Comparison of ENCODE assay signal across 8 mouse cellular contexts in the genomic region with DNA sequence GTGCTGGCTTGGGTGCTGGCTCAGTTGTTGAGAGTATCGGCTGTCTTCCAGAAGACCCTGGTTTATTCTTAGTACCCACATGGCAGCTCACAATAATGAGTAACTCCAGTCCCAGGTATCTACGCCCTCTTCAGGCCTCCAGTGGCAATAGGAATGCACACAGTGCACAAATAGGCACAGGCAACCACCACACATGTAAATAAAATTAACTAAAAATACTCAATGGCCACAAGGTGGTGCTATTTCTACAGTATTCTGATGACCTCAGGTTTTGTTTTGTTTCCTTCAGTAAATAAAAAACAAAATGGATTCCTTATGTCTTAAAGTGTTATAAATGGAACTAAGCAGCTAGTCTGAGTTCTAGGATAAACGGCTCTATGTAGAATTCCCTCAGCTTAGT. TPM values are rescaled to one million over a fixed set of nuclear protein-coding genes. Genes with fewer than 3 reads are reported as not detected.
A peak's percentile ranks its signal among the peaks of the same experiment; 100 is the strongest.
DNase-seq lines count a peak whose midpoint lies in the region; ATAC-seq and TF ChIP-seq lines count a peak whose summit lies in the region.

No protein-coding gene starts in this region.

- no peak overlapping the region for H3K9ac ChIP-seq in heart, embryonic 16.5 days (ENCODE audit: low read length)
- no peak overlapping the region for H3K9ac ChIP-seq in MEL (ENCODE audit: control insufficient read depth, low read depth, low read length, poor library complexity, severe bottlenecking)
- H3K9ac ChIP-seq in embryonic facial prominence, embryonic 14.5 days (ENCODE audit: low read depth, low read length), result no peak overlapping the region

- H3K4me1 ChIP-seq in heart, embryonic 16.5 days (ENCODE audit: control insufficient read depth, insufficient read depth, low read length), result no peaks in the 10 kb centered on the region
- H3K4me1 ChIP-seq in heart, embryonic 10.5 days, result no peaks in the 10 kb centered on the region
- H3K4me1 ChIP-seq in MEL (ENCODE audit: control insufficient read depth in 1 of 2, insufficient read depth in 2 of 2, low read length in 2 of 2), result peaks cover 0 to 8% of the 10 kb centered on the region in 2 experiments; a peak in 2 of 4 replicates
- no peaks in the 10 kb centered on the region for H3K4me1 ChIP-seq in embryonic facial prominence, embryonic 14.5 days (ENCODE audit: control insufficient read depth, insufficient read depth, low read length)

- TF ChIP-seq CTCF in MEL (IDR thresholded peaks at IDR 0.05 in 2 of 3, conservative IDR thresholded peaks at IDR 0.05 in 1 of 3; ENCODE audit: control insufficient read depth in 1 of 3, insufficient read depth in 1 of 3, low read depth in 2 of 3, low read length in 3 of 3, poor library complexity in 1 of 3, severe bottlenecking in 1 of 3), result peak; percentile 21 to 87 (median 52); a peak in 5 of 6 replicates

- WGBS in heart, embryonic 16.5 days, result 60% methylated on average over 3 of the region's 3 CpGs
- WGBS in heart, embryonic 10.5 days, result 74% methylated on average over 3 of the region's 3 CpGs
- WGBS in embryonic facial prominence, embryonic 14.5 days, result 68% methylated on average over 3 of the region's 3 CpGs

- TF ChIP-seq EP300 in MEL (IDR thresholded peaks at IDR 0.05; ENCODE audit: low read depth in 1 of 2, low read length in 2 of 2), result no peak

- ATAC-seq in heart, embryonic 16.5 days (replicated peaks; ENCODE audit: extremely low read depth, insufficient read depth, low FRiP score), result 0 out of 2 replicates have a peak, but pooled peaks have one; percentile 37
- 0 out of 2 replicates have a peak, but pooled peaks have one; percentile 30 for ATAC-seq in embryonic facial prominence, embryonic 14.5 days (ENCODE audit: low read depth)

- no peaks in the 10 kb centered on the region for H3K27me3 ChIP-seq in heart, embryonic 16.5 days (ENCODE audit: control insufficient read depth, insufficient read depth, low read length)
- no peaks in the 10 kb centered on the region for H3K27me3 ChIP-seq in heart, embryonic 10.5 days (ENCODE audit: insufficient read depth, poor library complexity, severe bottlenecking)
- H3K27me3 ChIP-seq in MEL (ENCODE audit: control insufficient read depth in 1 of 2, insufficient read depth in 2 of 2, low read length in 2 of 2), result no peaks in the 10 kb centered on the region
- no peaks in the 10 kb centered on the region for H3K27me3 ChIP-seq in embryonic facial prominence, embryonic 14.5 days (replicated peaks; ENCODE audit: control insufficient read depth, insufficient read depth, low read length)

- no peak for DNase-seq in heart, embryonic 10.5 days (ENCODE audit: low spot score)
- peak; percentile 85 for DNase-seq in 3T3-L1 (ENCODE audit: low read depth, low spot score)
- DNase-seq in MEL (ENCODE audit: low read depth, low spot score), result peak; percentile 82
- DNase-seq in embryonic facial prominence, embryonic 14.5 days (ENCODE audit: low spot score), result peak; percentile 86
- DNase-seq in natural killer cell, adult 2 months (ENCODE audit: low spot score in 2 of 2), result peak; percentile 36 to 37
- DNase-seq in ovary, postnatal 10 days (ENCODE audit: low spot score), result no peak
- no peak for DNase-seq in thymus, postnatal 36 days

- H3K79me2 ChIP-seq in MEL (ENCODE audit: control insufficient read depth, insufficient read depth, low read length, poor library complexity), result peaks cover 8% of the 10 kb centered on the region

- H3K4me3 ChIP-seq in heart, embryonic 16.5 days (ENCODE audit: low read length), result no peak overlapping the region
- H3K4me3 ChIP-seq in heart, embryonic 10.5 days, result no peak overlapping the region
- H3K4me3 ChIP-seq in MEL (ENCODE audit: control insufficient read depth in 1 of 2, insufficient read depth in 1 of 2, low read depth in 2 of 2, low read length in 2 of 2), result no peak overlapping the region
- H3K4me3 ChIP-seq in embryonic facial prominence, embryonic 14.5 days (ENCODE audit: low read depth, low read length), result no peak overlapping the region

- H3K36me3 ChIP-seq in heart, embryonic 16.5 days (ENCODE audit: control insufficient read depth, insufficient read depth), result peaks cover 34% of the 10 kb centered on the region
- peaks cover 67% of the 10 kb centered on the region for H3K36me3 ChIP-seq in heart, embryonic 10.5 days
- peaks cover 6 to 17% of the 10 kb centered on the region in 2 experiments for H3K36me3 ChIP-seq in MEL (ENCODE audit: control insufficient read depth in 1 of 2, insufficient read depth in 2 of 2, low read length in 2 of 2)
- peaks cover 73% of the 10 kb centered on the region for H3K36me3 ChIP-seq in embryonic facial prominence, embryonic 14.5 days (ENCODE audit: control insufficient read depth, insufficient read depth, low read length)

- H3K4me2 ChIP-seq in heart, embryonic 16.5 days (ENCODE audit: low read depth, low read length), result no peak overlapping the region
- no peak overlapping the region for H3K4me2 ChIP-seq in embryonic facial prominence, embryonic 14.5 days (ENCODE audit: low read depth, low read length)

- TF ChIP-seq RAD21 in MEL (IDR thresholded peaks at IDR 0.05; ENCODE audit: low read depth, low read length), result peak; percentile 88

- no peak overlapping the region for H3K27ac ChIP-seq in heart, embryonic 16.5 days (ENCODE audit: low read length)
- H3K27ac ChIP-seq in heart, embryonic 10.5 days, result no peak overlapping the region
- no peak overlapping the region for H3K27ac ChIP-seq in MEL (ENCODE audit: control insufficient read depth, low read depth, low read length)
- H3K27ac ChIP-seq in embryonic facial prominence, embryonic 14.5 days (replicated peaks; ENCODE audit: low read depth, low read length), result no peak overlapping the region

- TF ChIP-seq POLR2A in MEL (IDR thresholded peaks at IDR 0.05; ENCODE audit: control insufficient read depth in 1 of 2, insufficient read depth in 1 of 2, low read depth in 1 of 2, low read length in 2 of 2, poor library complexity in 1 of 2), result no peak

- no peaks in the 10 kb centered on the region for H3K9me3 ChIP-seq in heart, embryonic 16.5 days (replicated peaks; ENCODE audit: control insufficient read depth, low read length)
- no peaks in the 10 kb centered on the region for H3K9me3 ChIP-seq in heart, embryonic 10.5 days
- no peaks in the 10 kb centered on the region for H3K9me3 ChIP-seq in MEL (replicated peaks; ENCODE audit: insufficient read depth, low read length)
- no peaks in the 10 kb centered on the region for H3K9me3 ChIP-seq in embryonic facial prominence, embryonic 14.5 days (ENCODE audit: control insufficient read depth, low read length)

TF ChIP-seq in MEL, 35 proteins besides CTCF, POLR2A, EP300 and RAD21:
- TF ChIP-seq SIN3A (IDR thresholded peaks at IDR 0.05; ENCODE audit: low read length) (peak; percentile 30; the same call in 1 of the 2 replicates), ZC3H11A (IDR thresholded peaks at IDR 0.05; ENCODE audit: low read depth, low read length) (peak; percentile 58), SMC3 (IDR thresholded peaks at IDR 0.05; ENCODE audit: low read depth, low read length) (peak; percentile 73), MAFK (IDR thresholded peaks at IDR 0.05; ENCODE audit: borderline replicate concordance, low read depth, low read length) (no peak), MYC (IDR thresholded peaks at IDR 0.05; ENCODE audit: low read depth, low read length) (0 out of 2 replicates have a peak, but pooled peaks have one; percentile 28), TBP (IDR thresholded peaks at IDR 0.05; ENCODE audit: low read depth, low read length) (no peak)
TF ChIP-seq in MEL: peak in this region for 4.

RNA-seq across cellular contexts. Expression of a gene that starts 10.7 kb away (rescaled TPM):
- 14.5 and 15.6 TPM in 2 replicates for polyA plus RNA-seq in heart, embryonic 16.5 days (2015; fragmentation: Nextera tagmentation; extraction: Ambion mirVana)
- 14.1 and 14.5 TPM in 2 replicates for polyA plus RNA-seq in heart, embryonic 10.5 days (2016; fragmentation: Nextera tagmentation; extraction: Ambion mirVana)
- total RNA-seq in MEL (2012; rRNA removed), result 9.6 and 10.3 TPM in 2 replicates
- polyA plus RNA-seq in MEL (2012; ENCODE audit: insufficient read depth in 1 of 2, insufficient read length in 2 of 2, low read depth in 1 of 2, low replicate concordance in 2 of 2, missing spikeins in 1 of 2), result 10 to 100 TPM; 12.8 to 22.2 TPM
- polyA plus RNA-seq in embryonic facial prominence, embryonic 14.5 days (2014; fragmentation: Nextera tagmentation; extraction: Ambion mirVana), result 19.8 and 21.4 TPM in 2 replicates

RNA-seq across cellular contexts. Expression of a gene that starts 11.2 kb away (rescaled TPM):
- 145 and 148 TPM in 2 replicates for polyA plus RNA-seq in heart, embryonic 16.5 days (2015; fragmentation: Nextera tagmentation; extraction: Ambion mirVana)
- polyA plus RNA-seq in heart, embryonic 10.5 days (2016; fragmentation: Nextera tagmentation; extraction: Ambion mirVana), result 148 and 158 TPM in 2 replicates
- total RNA-seq in MEL (2012; rRNA removed), result 192 and 247 TPM in 2 replicates
- 100 to 1,000 TPM in 1 of 2 experiments, not detected in 1; 293 TPM for polyA plus RNA-seq in MEL (2012; ENCODE audit: insufficient read depth in 1 of 2, insufficient read length in 2 of 2, low read depth in 1 of 2, low replicate concordance in 2 of 2, missing spikeins in 1 of 2)
- polyA plus RNA-seq in embryonic facial prominence, embryonic 14.5 days (2014; fragmentation: Nextera tagmentation; extraction: Ambion mirVana), result 125 and 138 TPM in 2 replicates

RNA-seq across cellular contexts. Expression of a gene that starts 25.9 kb away (rescaled TPM):
- polyA plus RNA-seq in heart, embryonic 16.5 days (2015; fragmentation: Nextera tagmentation; extraction: Ambion mirVana), result 46.2 and 47.5 TPM in 2 replicates
- 74.1 and 75.9 TPM in 2 replicates for polyA plus RNA-seq in heart, embryonic 10.5 days (2016; fragmentation: Nextera tagmentation; extraction: Ambion mirVana)
- 70.6 and 82.6 TPM in 2 replicates for total RNA-seq in MEL (2012; rRNA removed)
- polyA plus RNA-seq in MEL (2012; ENCODE audit: insufficient read depth in 1 of 2, insufficient read length in 2 of 2, low read depth in 1 of 2, low replicate concordance in 2 of 2, missing spikeins in 1 of 2), result 100 to 1,000 TPM in 1 of 2 experiments, not detected in 1; 101 TPM
- 44.3 and 50.5 TPM in 2 replicates for polyA plus RNA-seq in embryonic facial prominence, embryonic 14.5 days (2014; fragmentation: Nextera tagmentation; extraction: Ambion mirVana)

Comparison
In these comparisons a context has a peak if more than half of its experiments do, and no peak if none do; other contexts are left out.
1. DNase-seq: peak in 3T3-L1 (single experiment), MEL (single experiment), embryonic facial prominence, embryonic 14.5 days (single experiment) and natural killer cell, adult 2 months (2 of 2); none in heart, embryonic 10.5 days (single experiment), ovary, postnatal 10 days (single experiment) and thymus, postnatal 36 days (0 of 2).